21 mouse cellular contexts compared by ENCODE assay signal in genomic region chr14:62497391-62497790, GRCm38 (mm10). TPM values are rescaled to one million over a fixed set of nuclear protein-coding genes. Genes with fewer than 3 reads are reported as not detected.
"Had no signal": no experiment of that assay in that cellular context is flagged by ENCODE, and none has a peak within 500 bp of the region (broad histone marks: within the 10 kb centered on the region; RNA-seq: fewer than 3 reads in every experiment).

No protein-coding gene starts in this region.

- ATAC-seq: liver, embryonic 12.5 days had no signal

- H3K4me3 ChIP-seq: limb, embryonic 12.5 days; limb, embryonic 15.5 days; liver, embryonic 12.5 days; liver, embryonic 15.5 days had no signal

- H3K27ac ChIP-seq: limb, embryonic 12.5 days; limb, embryonic 15.5 days; liver, embryonic 12.5 days; liver, embryonic 15.5 days; stomach, postnatal 0 days had no signal

- H3K4me1 ChIP-seq: limb, embryonic 15.5 days; liver, embryonic 12.5 days; liver, embryonic 15.5 days had no signal

- DNase-seq: kidney, postnatal 14 days; kidney, postnatal 4 days; left cerebral cortex, postnatal 4 days; lung, adult 2 months; lung, postnatal 14 days; lung, postnatal 4 days; midbrain, embryonic 14.5 days; right cerebral cortex, postnatal 14 days; right cerebral cortex, postnatal 4 days; thymus, adult 2 months; thymus, postnatal 14 days; thymus, postnatal 4 days had no signal

RNA-seq across cellular contexts. Expression of gene Gucy1b2, which starts 41.3 kb away (rescaled TPM):
- total RNA-seq: megakaryocyte progenitor cell, adult 5-6 weeks; megakaryocyte-erythroid progenitor cell, adult 5-6 weeks had no signal
- polyA plus RNA-seq: kidney, embryonic 16.5 days; liver, embryonic 12.5 days; liver, embryonic 15.5 days; lung, adult 2 months; stomach, embryonic 14.5 days; stomach, postnatal 0 days had no signal

RNA-seq across cellular contexts. Expression of gene Fam124a, which starts 58.1 kb away (rescaled TPM):
- total RNA-seq: megakaryocyte progenitor cell, adult 5-6 weeks; megakaryocyte-erythroid progenitor cell, adult 5-6 weeks had no signal
